Mouse (Mus musculus) testis, postnatal 10 days (tissue): ENCODE measurements around the gene Aldh1a2.

ENCODE experiments used
- DNase-seq: peaks from one replicate; pipeline ENCODE4 v3.0.0; 2021; ENCODE audit warnings: low spot score

Gene Aldh1a2

DNA sequence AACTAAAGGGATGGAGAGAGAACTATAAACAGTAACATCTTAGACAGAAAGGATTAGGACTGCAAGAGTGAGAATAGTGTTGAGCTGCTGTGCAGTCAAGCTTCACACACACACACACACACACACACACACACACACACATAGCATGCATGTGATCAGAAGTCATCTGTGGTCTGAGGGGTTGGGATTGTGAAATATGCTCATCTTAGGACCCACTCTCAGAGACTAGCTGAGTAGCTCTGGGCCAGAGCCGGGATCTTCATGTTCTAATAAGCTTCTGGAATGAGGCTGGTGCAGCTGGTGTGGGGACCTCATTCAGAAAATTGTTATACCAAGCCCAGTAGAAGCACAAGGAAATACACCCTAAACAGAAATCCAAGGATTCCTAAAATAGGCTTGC lies 75.1 kb downstream of the Aldh1a2 start:
- no peak for DNase-seq

DNA sequence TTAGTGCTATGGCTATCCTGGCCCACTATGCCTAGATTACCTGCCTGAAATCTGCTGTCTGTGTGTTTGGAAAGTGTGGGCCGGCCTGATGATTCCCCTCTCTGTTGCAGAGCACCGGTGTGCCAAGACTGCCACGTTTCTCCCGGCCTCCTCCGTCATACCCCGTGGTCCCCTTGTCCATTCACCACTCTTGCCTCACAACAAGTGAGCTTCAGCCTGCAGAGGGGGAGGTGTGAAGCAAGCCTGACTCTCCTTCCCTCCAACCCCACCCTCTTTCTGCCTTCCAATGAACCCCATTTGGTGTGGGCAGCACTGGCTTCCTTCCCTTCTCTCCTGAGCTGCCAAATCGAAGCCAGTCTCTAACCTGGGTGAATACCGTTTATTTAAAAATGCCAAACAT lies 79.9 kb downstream of the Aldh1a2 start:
- no peak for DNase-seq

DNA sequence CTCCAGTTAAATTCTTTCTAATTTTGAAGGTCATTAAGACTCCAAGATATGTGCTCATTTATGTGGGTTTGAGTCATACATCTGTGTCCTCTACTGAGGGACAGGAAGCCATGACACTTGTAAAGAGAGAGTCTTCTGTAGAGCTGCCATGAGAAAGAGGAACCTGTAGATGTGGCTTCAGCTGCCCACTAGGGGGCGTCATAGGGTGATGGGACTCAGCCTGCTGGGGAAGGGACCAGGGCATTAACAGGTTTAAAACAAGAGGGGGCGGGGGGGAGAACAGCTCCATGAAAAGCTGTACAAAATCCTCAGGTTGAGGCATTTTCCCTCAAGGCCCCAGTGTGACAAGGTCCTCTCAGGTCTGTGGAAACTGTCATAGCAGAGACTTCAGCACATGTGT lies 88.0 kb downstream of the Aldh1a2 start:
- no peak for DNase-seq

DNA sequence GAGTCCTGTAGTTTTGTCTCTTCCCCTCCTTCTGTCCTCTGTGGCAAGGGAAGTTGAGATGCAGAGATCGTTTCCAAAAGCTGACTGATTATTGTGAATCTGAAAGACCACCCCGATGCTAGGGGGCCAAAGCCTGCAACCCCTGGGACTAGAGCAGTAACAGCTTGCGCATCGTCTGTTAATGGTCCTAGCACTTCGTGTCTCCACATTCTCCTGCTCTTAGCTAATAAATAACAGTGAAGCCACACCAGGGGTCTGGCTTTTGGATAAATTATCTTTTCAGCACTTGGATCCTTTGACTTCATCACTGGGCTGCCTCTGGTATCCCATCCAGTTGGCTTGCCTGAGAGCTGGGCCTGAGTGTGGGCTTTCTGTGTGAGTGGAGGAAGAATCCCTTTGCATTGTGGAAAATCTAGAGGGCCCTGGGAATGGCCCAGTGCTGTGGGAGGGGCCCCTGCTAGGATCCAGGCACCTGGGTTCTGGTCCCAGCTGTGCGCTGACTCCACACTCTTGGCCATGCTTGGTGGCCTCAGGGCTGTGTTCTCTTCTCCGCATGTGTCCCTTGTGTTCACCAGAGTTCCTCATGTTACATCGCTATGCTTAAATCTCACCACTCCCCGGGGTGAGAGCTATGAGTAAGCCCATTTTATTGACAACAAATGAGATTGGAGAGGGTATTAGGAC lies 91.7 kb downstream of the Aldh1a2 start:
- DNase-seq = no peak

DNA sequence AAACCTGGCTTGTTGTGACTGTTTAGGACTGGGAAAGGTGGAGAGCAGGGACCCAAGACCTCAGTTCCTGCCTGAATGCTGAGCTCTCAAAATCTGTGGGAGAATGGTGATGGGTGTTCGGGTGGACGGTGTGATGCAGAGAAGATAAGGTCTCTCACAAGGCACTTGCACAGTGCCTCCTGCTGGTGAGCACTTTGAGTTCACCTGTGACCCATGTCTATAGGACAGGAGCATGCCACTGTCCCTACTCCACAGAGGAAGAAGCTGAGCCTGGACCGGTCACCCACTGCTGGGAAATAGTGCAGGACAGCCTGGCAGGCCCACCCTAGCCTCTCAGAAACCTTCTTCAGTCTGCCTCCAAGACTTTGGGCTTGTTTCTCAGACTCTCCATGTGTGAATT lies 100.4 kb downstream of the Aldh1a2 start:
- no peak for DNase-seq

DNA sequence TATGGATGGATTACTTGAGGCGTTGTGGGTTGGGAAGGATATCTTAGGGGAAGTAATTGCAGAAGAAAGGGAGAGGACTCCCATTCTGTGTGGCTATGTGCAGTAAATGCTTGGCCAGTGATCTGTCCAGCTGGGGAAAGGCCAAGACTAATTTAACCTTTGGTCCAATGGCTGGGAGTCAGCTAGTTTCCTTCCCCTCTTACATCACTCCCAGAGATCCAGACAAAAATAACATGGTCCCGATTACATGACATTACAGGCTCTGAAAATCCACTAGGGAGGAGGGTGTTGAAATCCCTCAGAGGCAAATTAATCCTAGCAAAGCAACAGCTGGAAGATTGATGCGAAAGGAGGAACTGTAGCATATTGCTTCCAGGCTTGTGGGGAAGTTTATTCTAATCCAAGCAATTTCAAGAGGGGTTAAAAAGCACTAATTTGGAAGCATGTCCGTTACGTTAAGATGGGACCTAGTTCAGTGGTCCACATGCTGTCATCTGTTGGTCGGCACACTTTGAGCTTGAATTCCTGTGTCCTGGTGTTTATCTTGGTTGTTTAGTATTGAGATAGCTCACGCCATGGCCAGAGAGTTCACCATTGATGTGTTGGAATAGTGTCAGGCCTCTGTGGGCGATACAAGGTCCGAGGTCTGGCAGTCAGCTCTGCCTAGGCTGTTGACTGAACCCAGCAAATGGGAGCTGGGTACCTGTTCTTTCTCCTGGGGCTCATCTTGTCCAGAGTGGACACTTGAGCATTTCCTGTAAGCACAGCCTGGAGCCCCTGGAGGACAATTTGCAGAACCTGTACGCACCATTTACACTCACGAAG lies 101.7 kb downstream of the Aldh1a2 start:
- DNase-seq = no peak

DNA sequence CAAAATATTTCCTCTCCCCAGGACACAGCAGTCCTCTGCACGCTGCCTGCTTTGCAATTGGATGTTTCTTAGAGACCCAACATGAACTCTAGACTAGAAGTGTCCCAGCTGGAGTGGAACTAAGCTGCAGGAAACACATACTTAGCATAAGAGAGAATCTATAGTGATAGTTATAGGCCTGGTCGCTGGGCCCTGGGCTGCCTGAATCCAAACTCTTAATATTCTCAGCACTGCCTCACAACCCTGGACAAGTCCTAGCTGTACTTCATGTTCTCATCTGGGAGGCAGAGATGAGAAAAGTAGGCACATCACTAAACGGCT lies 102.3 kb downstream of the Aldh1a2 start:
- DNase-seq = no peak

DNA sequence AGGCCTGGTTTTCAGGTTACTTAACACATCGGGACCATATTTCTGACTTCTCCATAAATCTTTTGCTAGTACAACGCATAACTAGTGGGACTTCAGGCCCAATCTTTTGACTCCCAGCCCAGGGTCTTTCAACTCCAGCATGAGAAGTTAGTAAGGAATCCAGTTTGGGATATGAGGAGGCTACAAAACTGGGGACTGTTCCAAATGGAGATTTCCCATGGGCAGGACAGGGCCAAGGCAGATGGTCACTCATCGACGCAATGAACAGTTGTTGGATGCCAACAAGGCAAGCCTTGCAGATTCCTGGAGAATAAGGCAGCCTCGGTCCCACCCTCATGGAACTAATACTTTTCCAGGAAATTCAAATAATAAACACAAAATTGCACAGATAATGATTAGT lies 104.2 kb downstream of the Aldh1a2 start:
- DNase-seq = no peak

DNA sequence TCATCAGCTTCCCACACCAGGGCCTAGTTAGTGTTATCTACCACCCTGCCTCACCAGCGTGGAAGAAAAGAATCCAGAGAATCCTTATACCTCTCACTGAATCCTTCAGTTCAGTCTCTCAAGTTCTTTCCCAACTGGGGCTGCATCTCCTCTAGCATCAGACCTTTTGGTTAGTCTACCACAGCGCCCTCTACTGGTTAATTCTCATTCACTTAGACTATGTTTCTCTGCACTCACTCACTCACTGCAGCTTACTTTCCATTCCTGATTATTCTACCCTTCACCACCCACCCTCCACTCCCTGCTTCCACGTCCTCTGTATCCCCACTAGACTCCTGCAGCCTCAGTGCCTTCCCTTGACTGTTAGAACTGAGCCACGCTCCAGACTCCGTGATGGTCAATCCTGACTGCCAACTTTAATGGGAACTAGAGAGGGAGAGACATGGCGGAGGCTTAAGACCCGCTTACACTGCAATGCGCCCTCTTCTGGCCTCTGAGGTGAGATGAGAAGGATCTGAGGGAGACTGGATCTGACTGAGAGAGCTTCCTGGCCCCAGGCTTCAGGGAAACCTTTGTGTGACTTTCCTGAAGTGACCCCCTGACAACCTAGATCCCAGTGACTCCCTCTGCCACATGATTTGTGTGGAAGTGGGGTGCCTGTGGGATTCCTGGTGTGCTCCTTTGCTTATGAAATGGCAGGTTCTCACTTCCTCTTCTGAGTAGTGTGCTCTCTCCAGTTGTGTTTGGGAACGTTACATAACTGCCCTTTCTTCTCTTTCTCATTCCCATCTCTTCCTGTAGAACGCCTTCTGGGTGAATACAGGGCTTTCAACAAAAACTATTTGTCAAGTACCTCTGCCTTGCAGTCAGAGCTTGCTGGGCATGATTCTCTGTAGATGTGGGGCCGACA lies 104.9 kb downstream of the Aldh1a2 start:
- DNase-seq = no peak

DNA sequence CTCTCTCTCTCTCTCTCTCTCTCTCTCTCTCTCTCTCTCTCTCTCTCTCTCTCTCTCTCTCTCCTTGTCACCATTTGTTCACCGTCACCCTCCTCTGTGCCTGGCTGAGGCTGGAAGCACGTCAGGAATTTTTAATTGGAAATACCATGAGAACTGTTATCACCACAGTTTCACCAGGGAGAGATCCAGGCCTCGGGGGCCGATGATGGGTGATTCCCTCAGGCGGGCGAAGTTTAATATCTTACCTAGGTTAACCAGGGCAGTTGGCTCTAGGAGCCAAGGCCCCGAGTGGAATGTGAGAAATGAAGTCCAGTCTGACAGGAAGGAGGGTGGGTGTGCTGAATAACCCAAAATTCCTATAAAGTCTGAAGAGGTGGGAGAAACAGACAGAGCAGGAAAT lies 105.8 kb downstream of the Aldh1a2 start:
- DNase-seq = no peak

DNA sequence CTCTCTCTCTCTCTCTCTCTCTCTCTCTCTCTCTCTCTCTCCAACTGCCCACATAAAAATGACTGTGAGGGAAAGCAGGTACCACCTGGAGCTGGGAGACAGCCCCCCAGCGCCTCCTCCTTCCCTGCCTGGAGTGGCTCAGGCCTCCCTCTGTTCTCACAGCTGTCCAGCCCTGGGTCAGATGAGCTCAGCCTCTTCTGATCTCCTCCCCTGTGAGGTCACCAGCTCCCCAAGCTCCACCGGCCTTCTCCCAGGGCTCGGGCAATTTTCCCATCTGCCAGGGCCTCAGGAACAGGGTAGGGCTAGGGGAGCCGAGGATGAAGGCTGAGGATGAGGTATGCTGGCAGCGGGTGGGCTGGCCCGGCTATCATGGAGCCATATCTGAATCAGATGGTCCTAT lies 106.3 kb downstream of the Aldh1a2 start:
- DNase-seq = no peak

DNA sequence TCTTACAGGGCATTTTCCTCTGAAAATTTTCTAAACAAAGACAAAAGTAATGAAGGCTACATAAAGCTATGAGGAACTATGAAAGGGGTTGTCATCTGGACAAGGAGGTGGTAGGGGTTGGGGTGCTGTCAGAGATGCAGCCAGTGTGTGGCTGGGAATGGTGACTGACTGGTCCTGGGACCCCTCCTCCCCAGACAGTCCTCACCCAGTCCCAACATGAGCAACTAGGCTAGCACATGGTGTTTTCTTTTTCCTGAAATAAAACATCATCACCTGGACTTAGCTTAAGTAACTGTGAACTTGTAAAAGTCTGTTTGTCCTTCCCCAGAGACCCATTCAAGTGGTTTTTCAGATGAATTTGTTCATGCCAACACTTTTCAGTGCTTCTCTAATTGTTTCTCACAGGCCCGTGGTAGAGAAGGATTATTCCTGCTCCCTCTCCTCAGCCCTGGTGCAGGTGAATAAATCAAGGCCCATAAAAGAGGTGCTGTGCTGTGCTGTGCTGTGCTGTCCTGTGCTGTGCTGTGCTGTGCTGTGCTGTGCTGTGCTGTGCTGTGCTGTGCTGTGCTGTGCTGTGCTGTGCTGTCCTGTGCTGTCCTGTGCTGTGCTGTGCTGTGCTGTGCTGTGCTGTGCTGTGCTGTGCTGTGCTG lies 107.8 kb downstream of the Aldh1a2 start:
- DNase-seq = no peak

DNA sequence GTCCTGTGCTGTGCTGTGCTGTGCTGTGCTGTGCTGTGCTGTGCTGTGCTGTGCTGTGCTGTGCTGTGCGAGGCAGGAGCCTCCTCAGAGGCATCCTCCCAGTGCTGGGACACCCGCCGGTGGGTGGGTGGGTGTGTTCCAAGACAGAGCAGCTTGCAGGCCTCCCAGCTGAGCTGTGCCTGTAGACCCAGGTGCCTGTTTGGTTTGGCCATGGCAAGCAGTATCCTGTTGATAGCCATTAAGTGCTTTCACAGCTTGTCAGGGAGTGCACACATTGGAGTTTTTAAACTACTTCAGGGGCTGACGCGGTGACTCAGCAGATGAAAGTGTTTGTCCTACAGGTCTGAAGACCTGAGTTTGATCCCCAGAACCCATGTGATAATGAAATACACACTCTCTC lies 108.5 kb downstream of the Aldh1a2 start:
- DNase-seq = no peak

DNA sequence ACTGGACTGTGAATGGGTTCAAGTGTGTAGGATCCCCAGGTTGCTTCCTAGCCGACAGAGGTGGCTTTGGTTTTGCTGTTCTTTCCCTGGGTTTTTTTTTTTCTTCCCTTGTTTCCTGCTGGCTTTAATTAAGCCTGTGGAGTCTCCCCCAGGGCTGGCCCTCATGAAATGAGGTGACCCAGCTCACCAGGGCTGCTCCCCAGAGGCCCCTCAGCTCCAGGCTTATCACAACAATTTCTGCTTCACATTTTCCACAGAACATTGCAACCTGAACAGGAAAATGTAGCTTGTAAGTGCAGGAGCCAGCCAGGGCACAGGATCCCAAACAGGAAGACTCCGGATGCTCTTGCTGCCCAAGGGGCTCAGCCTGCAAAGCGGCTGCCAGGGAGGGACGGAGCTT lies 110.7 kb downstream of the Aldh1a2 start:
- DNase-seq = no peak

DNA sequence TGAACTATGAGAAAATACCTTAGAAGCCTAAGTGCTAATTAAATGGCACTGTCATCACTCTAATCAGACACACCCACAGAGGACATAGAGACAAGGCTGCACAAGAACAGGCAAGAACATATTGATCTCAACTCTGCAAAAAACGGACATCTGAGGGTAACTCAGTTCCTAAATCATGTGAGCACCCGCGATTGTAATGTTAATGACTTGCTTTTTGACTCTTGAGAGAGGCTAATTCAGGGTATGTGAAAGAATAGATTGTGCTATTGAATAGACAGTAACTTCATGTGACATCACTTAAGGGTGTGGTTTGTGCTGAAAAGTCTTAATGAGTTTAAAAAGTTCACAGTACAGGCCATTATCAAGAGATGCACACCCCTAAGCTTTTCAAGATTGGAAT lies 116.1 kb downstream of the Aldh1a2 start:
- no peak for DNase-seq

DNA sequence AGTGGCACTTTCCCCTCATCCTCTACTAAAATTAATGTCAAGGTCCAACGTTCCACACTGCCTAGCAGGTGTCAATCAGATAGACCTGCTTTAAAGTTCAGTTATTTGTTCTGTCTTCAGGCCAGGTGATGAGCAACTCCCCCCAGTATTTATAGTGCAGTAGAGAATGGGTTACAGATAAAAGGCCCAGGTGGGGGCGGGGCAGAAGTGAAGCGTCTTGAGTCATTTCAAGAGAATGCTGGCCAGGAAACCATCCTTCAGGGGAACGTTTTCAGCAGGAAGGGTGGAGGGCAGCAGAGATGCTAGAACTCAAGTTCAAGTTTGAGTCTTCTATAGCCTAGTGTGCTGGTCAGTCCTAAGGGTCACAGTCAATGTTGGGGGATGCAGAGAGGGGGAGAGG lies 121.1 kb downstream of the Aldh1a2 start:
- DNase-seq = no peak

DNA sequence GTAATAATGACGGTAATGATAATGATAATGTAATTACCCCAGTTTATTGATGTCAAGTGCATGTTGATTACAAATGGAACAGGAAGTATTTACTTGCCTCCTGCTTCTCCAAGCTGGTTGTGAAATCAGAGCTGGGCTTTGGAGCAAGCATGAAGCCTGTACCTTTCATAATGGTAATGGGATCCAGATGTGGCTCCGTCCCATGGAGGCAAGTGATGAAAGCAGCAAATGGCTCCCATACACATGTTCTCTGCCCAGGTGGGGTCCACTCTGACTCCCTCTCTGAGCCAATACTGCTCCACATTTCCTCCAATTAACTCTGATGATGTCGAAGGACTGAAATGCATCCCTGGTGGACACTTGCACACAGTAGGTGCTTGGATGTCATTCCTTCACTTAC lies 121.8 kb downstream of the Aldh1a2 start:
- DNase-seq = no peak

DNA sequence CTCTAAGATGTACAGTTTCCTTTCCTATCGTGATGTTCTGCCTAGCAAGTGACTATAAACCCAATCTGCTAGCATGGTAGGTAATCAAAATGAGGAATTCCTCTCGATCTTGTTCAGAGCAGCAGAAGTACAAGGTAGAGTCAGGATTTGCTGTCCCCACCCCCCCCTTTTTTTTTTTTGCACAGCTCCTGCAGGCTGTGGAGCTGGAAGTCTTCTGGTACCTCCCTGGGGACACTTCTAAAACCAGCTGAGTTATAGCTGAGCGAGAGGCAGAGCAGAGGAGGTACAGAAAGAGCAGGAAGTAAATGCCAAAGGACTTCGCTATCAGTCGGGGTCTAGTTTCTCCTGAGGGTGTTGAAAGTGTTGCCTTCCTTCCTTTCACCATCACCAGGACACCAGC lies 124.5 kb downstream of the Aldh1a2 start:
- no peak for DNase-seq
